Comparison of ENCODE assay signal across 8 mouse cellular contexts in the genomic region with DNA sequence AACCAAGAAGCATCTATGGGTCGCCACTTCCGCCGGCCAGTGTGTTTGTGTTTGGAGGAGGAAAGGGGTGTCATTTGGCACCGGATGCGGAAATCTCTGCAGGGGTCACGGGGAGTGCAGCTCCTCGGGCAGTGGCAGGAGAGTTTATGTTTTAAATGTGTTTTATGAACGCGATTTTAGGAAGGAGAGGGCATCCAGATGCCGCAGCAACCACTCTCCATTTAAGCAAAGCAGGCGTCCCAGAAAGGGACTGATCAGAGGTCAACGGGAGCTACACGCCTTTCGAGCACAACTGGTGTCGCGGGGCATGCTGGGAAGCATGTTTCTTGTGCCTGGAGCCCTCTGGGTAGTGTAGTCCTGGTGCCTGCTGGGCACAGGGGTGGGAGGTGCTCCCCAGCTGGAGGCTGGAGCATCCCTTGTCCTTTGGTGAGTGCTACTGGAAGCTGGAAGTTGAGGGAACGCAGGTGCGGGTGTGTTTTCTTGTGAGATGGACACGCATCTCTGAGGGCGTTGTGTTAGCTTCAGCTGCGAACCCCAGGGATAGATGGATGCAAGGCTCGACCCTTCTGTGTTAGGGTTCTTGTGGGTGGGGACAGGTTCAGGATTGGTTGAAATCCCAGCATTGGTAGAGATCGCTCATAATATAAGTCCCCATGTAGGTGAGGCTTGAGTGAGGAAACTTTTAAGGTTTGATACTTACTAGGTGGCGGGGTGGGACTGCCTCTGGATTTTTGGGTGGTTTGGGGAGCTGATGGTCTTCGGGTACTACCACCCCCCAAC.
DNase-seq lines count a peak whose midpoint lies in the region; ATAC-seq lines count a peak whose summit lies in the region.

No protein-coding gene starts in this region.

- H3K27ac ChIP-seq in midbrain, embryonic 11.5 days (ENCODE audit: low read depth, low read length): no peak overlapping the region

- H3K4me3 ChIP-seq in midbrain, embryonic 11.5 days (ENCODE audit: low read depth, low read length): peak overlapping the region; percentile 45

- no peaks in the 10 kb centered on the region for H3K36me3 ChIP-seq in midbrain, embryonic 11.5 days (ENCODE audit: control insufficient read depth, insufficient read depth, low read length)

- no peaks in the 10 kb centered on the region for H3K9me3 ChIP-seq in midbrain, embryonic 11.5 days (ENCODE audit: control insufficient read depth, low read length)

- H3K4me2 ChIP-seq in midbrain, embryonic 11.5 days: peak overlapping the region; percentile 59

- ATAC-seq in midbrain, embryonic 11.5 days (ENCODE audit: low FRiP score): peak; percentile 99

- 6% methylated on average over 25 of the region's 25 CpGs for WGBS in midbrain, embryonic 11.5 days

- DNase-seq in adrenal gland, adult 8-10 months: peak; percentile 82
- DNase-seq in embryo, embryonic 11.5 days (ENCODE audit: low read depth, low spot score): peak; percentile 68
- peak; percentile 99 for DNase-seq in heart, adult 11 months
- peak; percentile 89 for DNase-seq in kidney, adult 11 months
- DNase-seq in left cerebral cortex, postnatal 4 days: peak; percentile 87
- DNase-seq in midbrain, embryonic 11.5 days (ENCODE audit: low spot score, missing footprints): peak; percentile 99
- peak; percentile 75 for DNase-seq in right cerebral cortex, postnatal 4 days
- peak; percentile 86 for DNase-seq in yolk sac, embryonic 10.5 days (ENCODE audit: low spot score)

- no peaks in the 10 kb centered on the region for H3K27me3 ChIP-seq in midbrain, embryonic 11.5 days (ENCODE audit: control insufficient read depth, insufficient read depth, low read length)

- H3K4me1 ChIP-seq in midbrain, embryonic 11.5 days (ENCODE audit: control insufficient read depth, insufficient read depth, low read length): no peaks in the 10 kb centered on the region

- H3K9ac ChIP-seq in midbrain, embryonic 11.5 days (ENCODE audit: low read length): peak overlapping the region; percentile 74

- intact Hi-C loops in left cerebral cortex, postnatal 4 days (cut with DNase I): loop anchor here (10.0 kb wide), 2 partner anchors 624 to 1344 kb away; no protein-coding TSS in a partner anchor
